Mouse (Mus musculus) heart, embryonic 11.5 days (tissue): Measurements from ENCODE around the gene Endou. TPM values are rescaled to one million over a fixed set of nuclear protein-coding genes. Genes with fewer than 3 reads are reported as not detected.
"Not testable (repeated sequence)": the region's sequence is repeated elsewhere in the genome, so short reads cannot be mapped to it uniquely, and the experiment has no call there.

ENCODE experiments used
- ATAC-seq: fragments of 200-750 bp; cut with Nextera tagmentation; replicated peaks from 2 replicates; pipeline ENCODE4 v1.8.0; 2017; ENCODE audit warnings: moderate library complexity; ENCODE audit not compliant: insufficient number of reproducible peaks, low FRiP score, low TSS enrichment
- H3K27ac ChIP-seq: fragments of 300-500 bp; sonication (generic); 2 replicates; pipeline ENCODE4 v1.5.1; 2014; ENCODE audit warnings: mild to moderate bottlenecking, low read depth, low read length
- H3K27me3 ChIP-seq: fragments of 300-500 bp; sonication (generic); 2 replicates; pipeline ENCODE4 v1.6.1; 2014; ENCODE audit warnings: mild to moderate bottlenecking, low read length, mixed read lengths; ENCODE audit not compliant: control insufficient read depth, insufficient read depth
- H3K36me3 ChIP-seq: fragments of 300-500 bp; sonication (generic); 2 replicates; pipeline ENCODE4 v1.6.1; 2014; ENCODE audit warnings: mild to moderate bottlenecking, low read length, moderate library complexity, mixed read lengths; ENCODE audit not compliant: control insufficient read depth, insufficient read depth
- H3K4me1 ChIP-seq: fragments of 300-500 bp; sonication (generic); 2 replicates; pipeline ENCODE4 v1.6.1; 2014; ENCODE audit warnings: low read length; ENCODE audit not compliant: control insufficient read depth, insufficient read depth
- H3K4me2 ChIP-seq: fragments of 300-500 bp; sonication (generic); 2 replicates; pipeline ENCODE4 v1.6.1; 2014; ENCODE audit warnings: mild to moderate bottlenecking, moderate library complexity
- H3K4me3 ChIP-seq: fragments of 300-500 bp; sonication (generic); 2 replicates; pipeline ENCODE4 v1.5.1; 2014; ENCODE audit warnings: low read depth, low read length
- H3K9ac ChIP-seq: fragments of 300-500 bp; sonication (generic); 2 replicates; pipeline ENCODE4 v1.6.1; 2014; ENCODE audit warnings: mild to moderate bottlenecking, low read depth, low read length, moderate library complexity
- H3K9me3 ChIP-seq: fragments of 300-500 bp; sonication (generic); replicated peaks from 2 replicates; pipeline ENCODE4 v1.6.1; 2016; ENCODE audit warnings: low read length; ENCODE audit not compliant: control insufficient read depth
- WGBS: fragments of 180-500 bp; shearing (Covaris S2); extraction: QIAGEN DNeasy Blood & Tissue Kit; methylation state at CpG from one replicate; pipeline ENCODE4 v1.1.7; 2014; ENCODE audit not compliant: insufficient replicate concordance; 5-methylcytosine and 5-hydroxymethylcytosine counted together
- polyA plus RNA-seq: library from polyadenylated mRNA; unstranded; fragments of >200 nt; fragmentation: Nextera tagmentation; extraction: Ambion mirVana; gene quantifications from 2 replicates; pipeline ENCODE4 v1.2.1, GENCODE M21; 2014

Gene Endou
- polyA plus RNA-seq, 1 experiment from 2014 or later: not detected

- ATAC-seq: no peak
- no peak overlapping the region for H3K27ac ChIP-seq
- no peak overlapping the region for H3K4me2 ChIP-seq
- no peak overlapping the region for H3K9ac ChIP-seq
- H3K4me1 ChIP-seq: peaks cover 3% of the 10 kb centered on the region; the same call in 1 of the 2 replicates
- 75% methylated on average over 6 of the region's 6 CpGs for WGBS
- H3K36me3 ChIP-seq: peaks cover 5% of the 10 kb centered on the region; the same call in 1 of the 2 replicates
- no peak overlapping the region for H3K4me3 ChIP-seq
- no peaks in the 10 kb centered on the region for H3K9me3 ChIP-seq
- no peaks in the 10 kb centered on the region for H3K27me3 ChIP-seq
Observed at GRCm38 (mm10) chr15:97670554-97670953, 60.6 kb downstream of the Endou start.

- H3K36me3 ChIP-seq, H3K9me3 ChIP-seq, H3K4me1 ChIP-seq, H3K4me3 ChIP-seq, H3K27ac ChIP-seq, H3K27me3 ChIP-seq, H3K9ac ChIP-seq, H3K4me2 ChIP-seq, ATAC-seq: not testable (repeated sequence)
- 60% methylated on average over 16 of the region's 17 CpGs for WGBS
Observed at GRCm38 (mm10) chr15:97668158-97668877, 62.8 kb downstream of the Endou start.

GRCm38 (mm10) chr15:97667437-97667836, 63.7 kb downstream of the Endou start:
- Histone ChIP-seq H3K9me3 (no peaks in the 10 kb centered on the region), H3K4me3 (no peak overlapping the region), H3K36me3 (no peaks in the 10 kb centered on the region), H3K27ac (no peak overlapping the region), H3K9ac (no peak overlapping the region), H3K27me3 (no peaks in the 10 kb centered on the region), H3K4me2 (no peak overlapping the region), H3K4me1 (peaks cover 3% of the 10 kb centered on the region; the same call in 1 of the 2 replicates)
- 32% methylated on average over 7 of the region's 7 CpGs for WGBS
- no peak for ATAC-seq

- H3K4me3 ChIP-seq: no peak overlapping the region
- no peak for ATAC-seq
- 86% methylated on average over 10 of the region's 10 CpGs for WGBS
- no peaks in the 10 kb centered on the region for H3K4me1 ChIP-seq
- H3K9me3 ChIP-seq: no peaks in the 10 kb centered on the region
- H3K4me2 ChIP-seq: no peak overlapping the region
- no peak overlapping the region for H3K27ac ChIP-seq
- H3K9ac ChIP-seq: no peak overlapping the region
- no peaks in the 10 kb centered on the region for H3K27me3 ChIP-seq
- no peaks in the 10 kb centered on the region for H3K36me3 ChIP-seq
Observed at GRCm38 (mm10) chr15:97666457-97666770, 64.7 kb downstream of the Endou start.

GRCm38 (mm10) chr15:97665770-97666456, 65.2 kb downstream of the Endou start:
- Histone ChIP-seq H3K27ac (no peak overlapping the region), H3K36me3 (no peaks in the 10 kb centered on the region), H3K9ac (no peak overlapping the region), H3K4me3 (no peak overlapping the region), H3K4me2 (no peak overlapping the region), H3K27me3 (no peaks in the 10 kb centered on the region), H3K4me1 (no peaks in the 10 kb centered on the region), H3K9me3 (no peaks in the 10 kb centered on the region)
- ATAC-seq: no peak
- WGBS: 71% methylated on average over 25 of the region's 25 CpGs

- no peaks in the 10 kb centered on the region for H3K9me3 ChIP-seq
- no peak overlapping the region for H3K27ac ChIP-seq
- ATAC-seq: no peak
- WGBS: 57% methylated on average over 16 of the region's 16 CpGs
- no peaks in the 10 kb centered on the region for H3K4me1 ChIP-seq
- H3K36me3 ChIP-seq: no peaks in the 10 kb centered on the region
- no peaks in the 10 kb centered on the region for H3K27me3 ChIP-seq
- H3K4me2 ChIP-seq: no peak overlapping the region
- H3K4me3 ChIP-seq: no peak overlapping the region
- H3K9ac ChIP-seq: no peak overlapping the region
Observed at GRCm38 (mm10) chr15:97664981-97665668, 66.0 kb downstream of the Endou start.

GRCm38 (mm10) chr15:97663750-97664406, 67.3 kb downstream of the Endou start:
- no peak overlapping the region for H3K27ac ChIP-seq
- peak overlapping the region; percentile 36 for H3K4me3 ChIP-seq
- no peaks in the 10 kb centered on the region for H3K4me1 ChIP-seq
- H3K4me2 ChIP-seq: peak overlapping the region; percentile 81
- 6% methylated on average over 19 of the region's 19 CpGs for WGBS
- H3K36me3 ChIP-seq: no peaks in the 10 kb centered on the region
- ATAC-seq: peak; percentile 42
- H3K27me3 ChIP-seq: no peaks in the 10 kb centered on the region
- peak overlapping the region; percentile 59; the same call in 1 of the 2 replicates for H3K9ac ChIP-seq
- no peaks in the 10 kb centered on the region for H3K9me3 ChIP-seq
